Mouse (Mus musculus) cerebellum, adult 8-10 months (tissue): ENCODE measurements around the gene Pcp4l1.
A peak's percentile ranks its signal among the peaks of the same experiment; 100 is the strongest.
"Not testable (repeated sequence)": the region's sequence is repeated elsewhere in the genome, so short reads cannot be mapped to it uniquely, and the experiment has no call there.

Experiments used
- DNase-seq: peaks from one replicate; pipeline ENCODE4 v3.0.0; 2022

The Pcp4l1 gene

DNA sequence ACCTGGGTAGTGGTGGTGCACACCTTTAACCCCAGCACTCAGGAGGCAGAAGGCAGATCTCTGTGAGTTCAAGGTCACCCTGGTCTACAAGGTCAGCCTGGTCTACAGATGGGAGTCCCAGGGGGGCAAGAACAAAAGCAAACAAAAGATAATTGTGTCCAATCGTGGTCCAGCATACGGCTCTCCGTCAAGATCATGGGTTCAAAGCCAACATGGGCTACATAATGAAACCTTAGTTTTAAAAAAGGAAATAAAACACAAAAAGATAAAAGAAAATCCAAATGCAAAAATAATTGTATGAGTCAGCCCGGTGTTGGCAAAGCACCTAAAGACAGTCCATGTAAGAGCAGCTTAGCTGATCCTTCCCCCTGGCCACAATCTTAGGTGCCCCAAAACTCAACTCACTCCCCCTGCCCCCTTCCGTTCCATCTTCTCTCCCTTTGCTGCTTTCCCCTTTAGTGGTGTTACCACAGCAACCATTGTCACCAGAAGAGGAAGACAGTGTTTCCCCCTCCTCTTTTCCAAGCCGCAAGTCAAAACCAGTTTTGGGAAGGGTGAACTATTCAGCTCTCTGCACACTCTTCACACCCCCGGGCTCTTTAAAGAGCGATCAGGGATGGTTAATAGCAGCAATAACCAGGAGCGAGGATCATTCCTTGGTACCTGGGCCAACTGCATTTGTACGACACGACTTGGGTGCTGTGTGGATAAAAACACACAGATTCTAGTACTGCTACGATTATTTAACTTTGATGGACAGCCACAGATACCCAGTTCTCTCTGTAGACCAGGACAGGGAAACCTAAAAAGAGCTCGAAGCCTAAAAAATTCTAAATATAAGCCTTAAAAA, 8.0 kb downstream of the Pcp4l1 start:
- DNase-seq, result no peak

DNA sequence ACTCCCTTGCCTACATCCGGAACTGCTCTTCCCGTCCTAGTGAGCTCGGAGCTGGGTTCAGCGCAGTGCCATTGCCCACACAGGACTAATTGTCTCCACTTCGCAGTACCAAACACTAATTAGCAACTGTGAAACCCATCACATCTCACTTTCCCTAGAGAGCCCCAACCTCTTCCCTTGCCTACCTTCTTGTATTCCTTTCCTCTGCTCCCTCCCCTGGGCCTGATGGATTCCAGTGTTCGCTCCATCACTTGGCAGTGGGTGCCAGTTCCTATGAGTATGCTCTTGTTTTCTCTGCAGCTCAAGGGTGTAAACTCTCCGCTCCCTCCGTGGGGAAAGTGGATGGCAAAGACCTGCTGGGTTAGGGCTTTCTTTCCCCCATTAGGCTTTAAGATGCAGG, 10.4 kb downstream of the Pcp4l1 start:
- no peak for DNase-seq

- DNase-seq, result no peak
Measured at GRCm38 (mm10) chr1:171184314-171184713, 11.8 kb downstream of the Pcp4l1 start.

DNA sequence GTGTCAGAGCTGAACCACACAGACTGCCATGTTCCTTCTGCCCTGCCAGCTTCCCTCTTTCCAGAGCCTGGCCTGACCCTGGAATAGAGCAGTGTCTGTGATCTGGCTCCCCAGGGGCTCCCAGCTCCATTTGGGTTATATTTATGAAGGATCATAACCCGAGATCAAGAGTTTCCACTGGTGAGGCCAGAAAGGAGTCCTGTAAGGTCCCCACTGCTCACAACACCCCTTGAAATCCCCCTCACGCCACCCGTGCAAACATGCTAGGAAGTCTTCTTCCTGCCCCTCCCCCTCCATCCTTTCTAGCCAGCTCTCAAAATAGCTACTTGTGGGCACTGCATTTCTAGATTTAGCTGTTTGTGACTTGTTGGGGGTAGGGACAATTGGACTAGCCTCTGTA, 12.4 kb downstream of the Pcp4l1 start:
- DNase-seq, result no peak

GRCm38 (mm10) chr1:171183025-171183424, 13.0 kb downstream of the Pcp4l1 start:
- DNase-seq, result no peak

DNA sequence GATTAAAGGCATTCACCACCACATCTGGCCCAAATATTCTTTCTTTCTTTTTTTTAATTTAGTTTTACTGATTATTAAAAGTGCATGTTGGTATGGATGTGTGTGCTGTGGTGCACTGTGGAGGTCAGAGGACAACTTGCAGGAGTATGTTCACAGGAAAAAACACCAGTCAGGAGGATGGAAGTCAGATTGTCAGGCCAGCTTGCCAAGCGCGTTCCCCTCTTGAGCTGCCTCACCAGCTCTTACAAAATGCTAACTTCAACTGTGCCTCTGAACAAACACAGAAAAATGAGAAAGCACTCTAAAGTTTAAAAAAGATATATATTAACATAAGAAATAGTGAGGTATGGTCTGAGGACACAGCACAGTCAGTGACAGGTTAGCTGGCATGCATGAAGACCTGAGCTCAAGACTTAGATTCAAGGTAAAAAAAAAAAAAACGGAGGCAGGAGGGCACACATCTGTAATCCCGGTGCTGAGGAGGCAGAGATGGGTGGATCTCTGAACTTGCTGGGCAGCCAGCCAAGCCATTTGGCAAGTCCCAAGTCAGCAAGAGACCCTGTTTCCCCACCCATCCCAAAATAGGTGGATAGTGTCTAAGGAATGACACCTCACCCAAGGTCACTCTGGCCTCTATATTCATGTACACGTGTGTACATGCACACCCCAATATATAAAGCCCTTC, 16.4 kb downstream of the Pcp4l1 start:
- no peak for DNase-seq

DNA sequence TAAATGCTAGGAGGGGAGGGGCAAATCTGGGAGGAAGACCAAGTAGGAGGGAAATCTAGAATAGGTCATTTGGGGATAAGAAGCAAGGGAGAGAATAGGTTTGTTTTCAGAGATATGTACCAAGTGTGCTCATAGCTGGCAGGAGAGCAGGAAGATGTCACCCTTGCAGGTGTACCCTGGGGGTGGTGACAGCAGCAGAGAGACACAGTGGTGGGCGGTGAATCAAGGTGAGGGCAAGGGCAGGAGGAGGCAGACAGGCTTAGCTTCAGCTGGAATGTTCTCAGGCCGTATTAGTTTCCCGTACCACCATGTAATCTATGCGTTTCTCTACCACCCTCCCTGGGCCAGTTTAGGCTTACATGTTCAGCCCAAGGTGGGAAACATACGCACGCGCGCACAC, 23.3 kb downstream of the Pcp4l1 start:
- no peak for DNase-seq

GRCm38 (mm10) chr1:171171138-171171537, 24.9 kb downstream of the Pcp4l1 start:
- DNase-seq, result no peak

GRCm38 (mm10) chr1:171169913-171170312, 26.2 kb downstream of the Pcp4l1 start:
- no peak for DNase-seq

DNA sequence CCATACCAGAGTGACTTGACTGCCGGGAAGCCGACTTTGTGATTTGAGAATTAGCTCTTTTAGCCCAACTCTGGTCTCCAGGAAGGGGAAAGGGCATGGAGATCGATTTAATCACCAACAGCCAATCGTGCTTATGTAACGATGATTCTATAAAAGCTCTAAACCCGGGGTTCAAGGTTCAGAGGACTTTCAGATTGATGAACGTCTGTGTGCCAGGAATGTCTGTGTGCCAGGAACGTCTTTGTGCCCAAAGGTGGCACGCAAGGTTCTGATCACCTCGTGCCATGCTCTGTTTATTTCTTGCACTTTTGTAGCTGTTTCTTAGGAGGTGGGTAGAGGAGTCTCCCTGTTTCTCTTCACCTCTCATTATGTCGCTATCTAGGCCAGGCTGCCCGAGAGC, 27.2 kb downstream of the Pcp4l1 start:
- no peak for DNase-seq

DNA sequence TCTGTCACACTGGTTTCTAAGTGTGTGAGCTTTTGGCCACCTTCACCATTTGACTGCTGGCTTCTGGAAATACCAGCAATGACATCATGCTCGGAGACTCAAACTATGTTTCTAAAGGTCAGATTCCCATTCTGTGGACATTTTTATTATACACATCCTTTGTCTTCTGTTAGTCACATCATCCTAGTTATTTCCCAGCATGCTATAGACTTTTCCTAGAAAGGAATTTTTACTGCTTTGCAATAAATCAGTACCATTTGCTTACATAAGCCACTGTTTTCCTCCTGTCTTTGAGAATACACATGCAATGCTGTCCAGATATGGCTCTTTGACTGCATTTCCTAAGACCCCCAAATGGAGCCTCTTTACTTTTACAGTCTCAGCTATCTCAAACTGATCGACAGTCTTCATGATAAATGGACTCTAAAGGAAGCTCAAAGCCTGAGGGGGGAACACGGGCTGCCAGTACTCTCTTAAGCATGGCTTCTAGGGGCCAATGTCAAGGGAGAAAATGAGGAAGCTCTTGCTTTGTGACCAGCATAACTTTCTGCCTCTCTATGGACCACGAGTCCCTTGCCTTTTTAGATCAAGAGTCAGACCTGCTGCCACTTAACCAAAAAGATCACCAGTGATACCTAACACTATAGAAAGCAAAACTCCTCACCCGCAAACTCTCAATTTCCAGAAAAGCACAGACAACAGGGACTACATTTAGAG, 30.3 kb downstream of the Pcp4l1 start:
- DNase-seq, result no peak

DNA sequence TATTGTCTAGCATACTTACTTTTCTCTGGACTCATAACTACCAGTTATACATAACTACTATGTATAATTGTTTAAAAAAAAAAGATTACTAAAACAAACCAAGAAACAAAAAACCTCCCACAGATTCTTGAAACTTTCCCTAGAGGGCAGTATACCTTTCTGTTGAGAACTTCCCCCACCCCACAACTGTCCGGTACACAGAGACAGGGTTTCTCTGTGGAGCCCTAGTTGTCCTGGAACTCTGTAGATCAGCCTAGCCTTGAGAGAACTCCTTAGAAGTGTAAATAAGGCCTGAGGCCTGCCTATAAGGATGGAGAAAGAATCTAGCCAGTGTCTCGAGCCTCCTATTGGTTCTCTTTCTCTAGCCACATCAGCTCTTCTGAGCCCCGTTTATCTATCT, 31.8 kb downstream of the Pcp4l1 start:
- no peak for DNase-seq

DNA sequence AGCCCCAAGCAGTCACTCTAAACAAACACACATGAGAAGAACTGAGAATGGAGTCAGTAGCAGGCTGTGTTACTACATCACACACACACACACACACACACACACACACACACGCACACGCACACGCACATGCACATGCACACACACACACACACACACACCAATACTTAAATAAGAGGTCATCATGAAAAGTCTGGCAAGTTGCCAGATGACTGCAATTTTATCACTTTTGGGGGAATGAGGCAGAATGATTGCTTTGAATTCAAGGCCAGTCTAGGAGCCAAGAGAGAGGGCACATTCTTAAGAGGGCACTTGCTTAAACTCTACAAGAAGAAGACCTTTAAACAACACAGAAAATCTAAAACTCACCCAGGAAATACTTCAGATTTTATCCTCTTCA, 33.5 kb downstream of the Pcp4l1 start:
- DNase-seq, result no peak

DNA sequence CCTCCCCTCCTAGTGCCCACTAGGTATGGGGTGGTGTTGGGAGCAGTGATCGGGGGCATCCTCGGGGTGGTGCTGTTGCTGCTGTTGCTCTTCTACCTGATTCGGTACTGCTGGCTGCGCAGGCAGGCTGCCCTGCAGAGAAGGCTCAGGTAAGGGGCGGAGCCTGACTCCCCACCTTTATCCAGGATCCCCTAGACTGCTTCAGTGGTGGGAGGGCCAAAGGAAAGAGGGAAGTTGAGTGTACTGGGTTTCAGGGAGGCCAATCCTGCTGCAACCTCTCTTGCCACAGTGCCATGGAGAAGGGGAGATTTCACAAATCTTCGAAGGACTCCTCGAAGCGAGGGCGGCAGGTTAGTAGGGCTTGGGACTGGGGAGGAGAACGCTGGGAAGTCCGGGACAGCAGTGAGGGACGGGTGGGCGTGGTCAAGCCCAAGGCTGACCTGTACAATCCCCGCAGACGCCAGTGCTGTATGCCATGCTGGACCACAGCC, 36.5 kb downstream of the Pcp4l1 start:
- DNase-seq, result no peak

DNA sequence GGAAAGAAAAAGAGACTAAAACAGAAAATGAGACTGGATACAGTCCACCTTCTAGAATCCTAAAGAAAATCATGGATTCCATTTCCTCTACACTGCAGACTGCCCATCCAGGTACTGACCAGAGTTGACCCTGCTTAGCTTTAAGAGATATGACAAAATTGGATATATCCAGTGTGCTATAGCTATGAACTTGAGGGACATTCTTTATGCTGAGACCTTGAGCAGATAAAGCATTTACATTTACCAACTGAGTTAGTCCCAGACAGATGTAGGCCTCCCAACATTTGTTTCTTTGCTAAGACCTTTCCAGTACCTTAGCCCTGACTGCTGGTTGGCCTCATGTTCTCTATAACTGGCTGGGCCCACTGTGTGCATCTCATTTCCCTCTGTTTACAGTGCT, 38.1 kb downstream of the Pcp4l1 start:
- no peak for DNase-seq

GRCm38 (mm10) chr1:171156644-171157043, 39.4 kb downstream of the Pcp4l1 start:
- no peak for DNase-seq

DNA sequence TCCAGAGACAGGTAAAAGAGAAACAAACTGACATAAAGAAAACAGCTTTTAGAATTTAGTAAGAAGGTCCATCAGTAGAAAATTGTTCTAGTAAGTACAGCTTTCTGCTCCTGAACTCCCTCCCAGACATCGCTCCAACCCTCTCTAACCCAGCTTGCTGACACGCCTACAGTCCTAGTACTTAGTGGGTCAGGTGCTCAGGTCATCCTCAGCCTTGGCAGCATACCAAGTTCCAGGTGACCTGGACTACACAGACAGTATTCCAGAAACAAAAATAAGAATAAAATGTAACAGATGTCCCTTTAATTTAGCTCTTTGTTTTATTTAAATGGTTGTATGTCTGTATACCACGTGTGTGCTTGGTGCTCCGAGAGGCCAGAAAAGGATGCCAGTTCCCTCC, 44.1 kb downstream of the Pcp4l1 start:
- no peak for DNase-seq

DNA sequence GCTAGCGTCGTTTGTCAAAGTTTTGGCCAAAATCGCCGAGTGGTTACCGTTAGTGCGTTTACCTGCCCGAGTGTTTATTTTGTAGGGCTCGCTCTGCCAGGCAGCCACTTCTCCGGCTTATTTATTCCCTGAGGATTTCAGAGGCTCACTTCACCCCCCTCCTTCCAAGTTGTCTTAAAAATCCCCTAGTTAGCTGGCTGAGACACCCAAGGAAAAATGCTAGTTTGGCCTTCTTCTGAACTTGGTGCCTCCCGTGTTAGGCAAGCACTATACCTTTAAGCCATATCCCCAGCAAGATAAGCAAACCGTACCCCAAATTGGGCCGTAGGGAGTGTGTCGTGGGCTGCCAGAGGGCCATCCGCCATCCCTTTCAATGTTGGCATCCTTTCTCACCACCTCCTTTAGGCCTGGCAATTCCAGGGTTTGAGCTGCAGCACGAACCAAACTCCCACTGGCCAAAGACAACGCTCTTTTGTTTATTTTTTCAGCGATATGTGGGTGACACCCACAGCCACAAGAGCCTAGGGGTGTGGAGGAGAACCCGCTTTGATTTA, 45.2 kb downstream of the Pcp4l1 start:
- DNase-seq, result peak; percentile 38

- peak; percentile 96 for DNase-seq
Measured at GRCm38 (mm10) chr1:171149974-171150760, 45.9 kb downstream of the Pcp4l1 start, which contains the start of the genes Sdhc and Mpz. Gene Sdhc, minus strand, starts transcription at chr1:171150603. Gene Mpz, plus strand, starts transcription at chr1:171150711.

- DNase-seq, result peak; percentile 19
Measured at GRCm38 (mm10) chr1:171142981-171143380, 53.1 kb downstream of the Pcp4l1 start.

GRCm38 (mm10) chr1:171137486-171138155, 58.4 kb downstream of the Pcp4l1 start:
- not testable (repeated sequence) for DNase-seq

DNA sequence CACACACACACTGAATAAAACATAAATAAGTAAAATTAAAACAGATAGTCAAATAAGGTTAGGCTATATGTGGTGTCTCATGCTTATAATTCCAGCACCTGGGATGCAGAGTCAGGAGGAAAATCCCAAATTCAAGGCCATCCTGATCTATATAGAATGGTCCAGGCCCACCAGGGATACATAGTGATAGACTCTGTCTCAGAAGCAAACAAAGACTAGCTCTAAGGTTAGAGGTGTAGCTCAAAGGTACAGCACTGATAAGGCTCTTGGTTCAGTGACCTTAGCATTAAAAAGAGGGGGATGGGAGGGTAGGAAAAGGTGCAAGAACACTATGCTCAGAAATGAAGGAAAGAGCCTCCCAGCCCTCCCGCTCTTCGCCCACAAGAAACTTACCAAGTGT, 60.5 kb downstream of the Pcp4l1 start:
- no peak for DNase-seq
